Mouse (Mus musculus): ENCODE results near the gene Kcnt2.

Kcnt2 gene

DNA sequence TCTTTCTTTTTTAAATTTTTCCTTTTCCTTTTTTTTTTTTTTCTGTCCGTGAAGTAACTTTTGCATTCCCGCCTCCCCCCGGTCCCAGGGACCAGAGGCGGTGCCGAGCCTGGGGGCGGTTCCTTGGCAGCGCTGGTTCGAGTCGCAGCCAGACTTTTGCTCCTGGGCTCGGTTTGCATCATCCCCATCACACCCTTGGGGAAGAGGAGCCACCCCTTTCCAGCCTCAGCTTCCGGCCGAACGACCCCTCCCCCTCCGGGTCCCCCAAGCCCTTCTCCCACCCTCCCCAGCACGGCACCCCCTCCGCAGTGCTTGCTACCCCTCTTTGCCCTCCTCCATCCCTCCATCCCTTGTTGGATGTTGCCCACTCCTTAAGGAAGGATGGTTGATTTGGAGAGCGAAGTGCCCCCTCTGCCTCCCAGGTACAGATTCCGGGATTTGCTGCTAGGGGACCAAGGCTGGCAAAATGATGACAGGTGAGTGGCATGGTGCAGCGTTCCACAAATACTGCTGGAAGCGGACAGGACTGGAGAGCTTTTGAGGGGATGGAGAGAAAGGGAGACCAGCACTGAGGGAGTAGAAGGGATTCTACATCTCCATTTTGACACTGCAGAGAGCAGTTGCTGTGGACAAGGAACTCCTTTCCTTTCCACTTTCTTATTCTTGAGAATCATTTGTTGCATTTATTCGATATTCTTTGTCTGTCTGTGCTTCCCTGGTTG, at the start of gene Kcnt2:
TSS of gene Kcnt2 (plus strand) at position 283 of the 722 bp plus-strand sequence.
- DNase-seq: peak; percentile 38 to 44

- no peak for DNase-seq
Observed at GRCm38 (mm10) chr1:140205329-140205728, 40.6 kb upstream of the Kcnt2 start.

GRCm38 (mm10) chr1:140225221-140225620, 20.7 kb upstream of the Kcnt2 start:
- DNase-seq: no peak

DNA sequence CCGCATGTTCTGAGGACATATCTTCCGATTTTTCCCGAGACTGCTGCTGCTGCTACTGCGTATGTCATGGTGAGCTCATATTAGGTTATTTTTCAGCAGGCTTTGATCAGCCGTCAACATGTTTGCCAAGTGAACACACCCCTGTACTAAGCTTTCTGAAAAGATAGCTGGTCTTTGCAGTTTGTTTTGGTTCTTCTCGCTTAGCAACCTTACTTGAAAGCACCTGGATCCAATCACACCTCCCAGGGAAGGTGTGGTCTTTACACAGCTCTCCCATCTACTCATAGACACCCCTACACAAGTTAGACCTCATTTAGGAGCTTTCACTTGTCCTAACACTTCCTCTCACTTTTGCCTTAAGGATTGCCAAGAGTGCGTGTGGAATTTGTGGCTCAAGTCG, 19.3 kb upstream of the Kcnt2 start:
- DNase-seq: no peak

GRCm38 (mm10) chr1:140245465-140245864, 493 bp upstream of the Kcnt2 start:
- peak; percentile 67 to 73 for DNase-seq

DNA sequence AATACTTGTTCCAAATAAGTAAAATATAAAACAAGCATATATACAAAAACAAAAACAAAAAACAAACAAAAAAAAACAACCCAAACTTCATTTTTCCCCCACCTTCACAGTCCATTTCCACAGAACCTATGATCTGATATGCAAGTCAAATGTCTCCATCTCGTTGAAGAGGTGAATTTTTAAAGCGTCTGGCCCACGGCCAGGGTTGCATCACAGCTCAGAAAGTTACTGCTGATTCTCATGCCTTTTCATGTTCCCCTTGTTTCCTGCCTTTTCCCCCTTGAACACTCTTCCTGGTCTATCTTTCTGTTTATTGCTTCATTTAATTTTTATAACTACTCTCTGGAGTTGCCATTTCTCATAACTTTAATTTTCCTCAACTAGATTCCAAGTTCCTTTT, 18.7 kb downstream of the Kcnt2 start:
- peak in 1 of 2 experiments; percentile 9 for DNase-seq

- DNase-seq: no peak
Observed at GRCm38 (mm10) chr1:140266047-140266446, 20.1 kb downstream of the Kcnt2 start.

DNA sequence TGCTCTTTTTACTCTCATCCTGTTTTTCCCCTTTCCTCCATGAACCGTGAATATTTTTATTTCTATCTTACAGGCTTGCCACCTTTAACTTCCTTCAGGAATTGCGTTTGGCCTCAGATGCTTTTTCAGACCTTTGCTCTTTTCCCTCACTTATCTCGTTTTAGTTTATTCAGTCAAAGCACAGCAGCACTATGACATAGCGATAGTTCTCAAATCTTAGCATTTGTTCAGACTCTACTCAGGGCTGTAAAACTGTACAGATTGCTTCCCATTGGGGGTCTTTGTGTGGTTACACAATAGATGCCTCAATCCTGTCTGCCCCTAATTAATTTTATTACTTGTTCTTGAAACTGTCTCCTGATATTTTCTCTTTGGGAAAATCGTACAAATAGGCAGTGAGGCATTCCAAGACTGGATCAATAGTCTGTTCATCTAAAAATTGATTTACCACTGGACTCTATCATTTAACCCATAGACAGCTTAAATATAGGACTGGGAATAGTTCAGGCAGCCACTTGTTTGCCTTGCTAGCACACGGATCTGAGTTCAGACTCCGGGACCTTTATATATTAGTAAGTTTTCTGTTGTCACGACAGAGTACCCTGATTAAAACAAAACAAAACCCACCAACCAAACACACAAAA, 20.8 kb downstream of the Kcnt2 start:
- no peak for DNase-seq

- no peak for DNase-seq
Observed at GRCm38 (mm10) chr1:140267288-140267687, 21.3 kb downstream of the Kcnt2 start.

DNA sequence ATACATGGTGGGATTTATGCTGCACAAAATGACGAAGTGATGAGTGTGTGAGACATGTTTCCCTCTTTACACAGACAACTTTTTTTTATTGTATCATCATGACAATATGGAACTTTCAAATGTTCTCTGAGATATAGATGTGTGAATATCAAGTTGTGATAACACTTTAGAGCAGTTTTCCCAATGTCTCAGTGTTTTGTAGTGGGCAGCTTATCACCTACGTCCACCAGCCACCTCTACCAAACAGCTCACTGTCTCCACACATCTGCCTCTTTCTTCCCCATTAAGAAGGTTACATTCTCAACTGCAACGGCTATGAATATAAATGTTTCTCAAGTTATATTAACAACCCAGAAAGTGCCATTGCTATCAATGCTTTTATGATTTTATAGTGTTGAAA, 27.7 kb downstream of the Kcnt2 start:
- no peak for DNase-seq

- DNase-seq: no peak
Observed at GRCm38 (mm10) chr1:140275813-140276212, 29.9 kb downstream of the Kcnt2 start.

DNA sequence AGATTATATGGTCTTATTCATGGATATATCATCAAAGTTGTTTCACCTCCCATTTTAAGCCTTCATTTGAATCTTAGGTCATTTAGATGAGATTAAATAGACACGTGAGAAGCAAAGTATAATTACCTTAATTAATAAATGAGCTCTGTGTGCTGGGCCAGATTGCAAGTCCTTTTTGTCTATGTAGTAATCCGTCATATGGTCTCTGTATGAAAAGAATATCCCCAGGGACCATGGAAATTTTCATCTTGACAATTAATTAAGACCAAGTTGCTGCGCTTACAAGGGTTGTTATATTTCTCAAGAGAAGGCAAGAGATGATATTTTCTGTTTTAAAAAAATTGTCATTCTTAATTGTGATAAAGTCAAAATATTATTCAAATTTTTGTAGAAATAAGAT, 47.2 kb downstream of the Kcnt2 start:
- DNase-seq: no peak

DNA sequence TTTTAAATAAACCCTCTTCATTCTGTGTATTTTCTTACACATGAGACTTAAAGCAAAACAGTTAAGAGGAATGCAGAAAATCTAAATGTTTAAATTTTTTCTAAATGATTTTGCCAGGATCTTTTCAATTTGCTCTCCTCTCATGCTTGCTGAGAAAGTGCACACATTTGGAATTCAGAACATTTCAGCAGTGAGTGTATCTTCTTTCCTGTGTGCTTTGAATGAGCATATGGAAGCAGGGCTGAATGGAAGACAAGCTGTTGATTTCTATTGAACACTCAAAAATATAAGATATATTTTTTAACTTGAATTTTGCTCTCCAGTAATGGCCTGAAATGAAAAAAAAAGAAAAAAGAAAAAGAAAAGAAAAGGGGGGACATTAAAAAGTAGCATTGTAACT, 49.5 kb downstream of the Kcnt2 start:
- DNase-seq: no peak

DNA sequence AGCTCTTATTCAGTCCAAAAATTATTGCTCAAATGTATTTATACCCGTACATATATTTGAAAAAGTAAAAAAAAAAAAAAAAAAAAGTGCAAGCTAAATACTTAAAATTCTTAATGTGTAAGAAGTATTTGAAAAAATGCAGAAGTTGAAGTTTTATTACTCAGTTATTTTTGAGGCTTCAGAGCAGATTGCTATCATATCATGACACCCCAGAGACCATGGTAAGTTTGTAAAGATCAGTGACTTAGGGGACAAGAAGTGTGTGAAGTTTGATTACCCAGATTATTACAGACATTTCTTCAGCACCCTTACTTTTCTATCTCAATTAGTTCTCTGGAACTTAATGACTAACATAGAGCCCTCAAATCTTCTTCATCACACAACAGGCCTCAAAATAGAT, 58.3 kb downstream of the Kcnt2 start:
- DNase-seq: no peak

DNA sequence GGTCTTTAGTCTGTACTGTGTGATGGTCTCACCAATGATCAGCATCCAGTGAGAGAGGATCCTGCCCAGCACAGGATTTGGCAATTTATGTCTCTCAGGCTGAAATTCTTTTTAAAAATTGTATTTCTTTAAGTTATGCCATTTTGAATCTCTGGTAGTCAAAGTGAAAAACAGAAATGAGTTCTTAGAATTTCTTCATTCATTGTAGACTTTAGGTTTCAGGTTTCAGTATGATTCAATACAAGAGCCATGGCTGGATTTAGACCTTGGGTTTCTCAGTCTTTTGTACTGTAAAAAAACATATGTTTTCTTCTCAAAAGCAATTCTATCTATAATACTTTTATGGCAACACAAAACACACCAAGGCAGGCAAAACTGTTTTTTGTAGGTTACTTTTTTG, 59.4 kb downstream of the Kcnt2 start:
- DNase-seq: no peak

DNA sequence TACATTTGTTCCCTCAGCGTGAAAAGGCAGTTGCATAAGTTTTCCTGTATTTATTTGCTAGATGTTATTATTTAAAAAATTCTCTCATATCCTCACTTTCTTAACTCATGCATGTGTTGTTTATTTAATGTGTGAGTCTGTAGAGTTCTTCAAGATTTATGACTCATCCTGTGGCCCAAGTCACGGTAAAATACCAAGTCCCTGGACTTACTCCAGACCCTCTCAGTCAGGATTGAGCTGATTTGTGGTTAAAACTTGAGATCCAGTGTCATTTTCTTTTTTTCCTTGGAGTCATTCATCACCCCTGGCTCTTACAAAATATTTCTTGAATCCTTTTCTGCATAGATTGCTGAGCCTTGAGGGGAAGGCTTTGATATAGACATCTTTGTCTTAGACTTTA, 60.4 kb downstream of the Kcnt2 start:
- no peak for DNase-seq

- no peak for DNase-seq
Observed at GRCm38 (mm10) chr1:140310739-140311138, 64.8 kb downstream of the Kcnt2 start.

DNA sequence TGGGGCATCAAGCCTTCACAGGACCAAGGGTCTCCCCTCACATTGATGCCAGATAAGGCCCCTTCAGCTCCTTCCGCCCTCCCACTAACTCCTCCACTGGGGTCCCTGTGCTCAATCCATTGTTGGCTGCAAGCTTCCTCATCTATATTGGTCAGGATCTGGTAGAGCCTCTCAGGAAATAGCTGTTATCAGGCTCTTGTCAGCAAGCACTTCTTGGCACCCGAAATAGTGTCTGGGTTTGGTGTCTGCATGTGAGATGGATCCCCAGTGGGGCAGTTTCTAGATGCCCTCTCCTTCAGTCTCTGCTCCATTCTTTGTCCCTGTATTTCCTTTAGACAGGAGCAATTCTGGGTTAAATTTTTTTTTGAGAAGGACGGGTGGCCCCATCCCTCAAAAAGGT, 79.1 kb downstream of the Kcnt2 start:
- no peak for DNase-seq

- no peak for DNase-seq
Observed at GRCm38 (mm10) chr1:140326709-140327108, 80.8 kb downstream of the Kcnt2 start.

DNA sequence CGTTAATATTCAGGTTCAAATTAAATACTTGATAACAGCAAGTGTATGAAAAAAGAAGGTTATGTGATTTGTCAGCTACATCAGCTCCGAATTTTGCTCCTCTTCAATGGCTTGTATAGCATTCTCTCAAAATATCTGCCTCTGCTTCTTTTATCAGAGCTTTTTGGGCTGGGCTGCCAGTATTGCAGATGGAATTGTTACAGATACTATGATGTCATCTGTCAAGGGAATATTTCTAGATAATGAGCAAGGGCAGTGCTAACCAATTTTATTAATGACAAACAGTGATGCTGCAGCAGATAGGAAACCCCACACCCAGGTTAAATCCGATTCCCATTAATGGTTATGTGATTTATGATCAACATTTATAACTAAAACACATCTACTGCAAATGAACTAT, 87.7 kb downstream of the Kcnt2 start:
- no peak for DNase-seq

DNA sequence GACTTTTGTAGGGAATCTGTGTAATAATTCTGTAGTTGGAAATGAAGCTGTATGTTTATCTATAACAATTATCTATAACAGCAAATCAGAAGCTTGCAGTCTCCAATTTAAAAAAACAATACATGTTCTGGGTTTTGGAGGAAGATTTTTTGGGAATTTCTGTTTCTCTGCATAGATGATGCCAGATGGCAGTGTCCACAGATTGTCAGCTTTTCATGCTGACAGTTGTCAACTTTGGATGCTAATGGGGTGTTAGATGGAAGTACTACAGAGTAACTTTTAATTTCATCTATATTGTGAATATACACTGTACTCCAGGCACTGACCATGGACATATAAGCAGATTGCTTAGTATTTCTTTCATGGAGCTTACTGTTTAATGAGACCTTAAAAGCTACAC, 92.5 kb downstream of the Kcnt2 start:
- no peak for DNase-seq

GRCm38 (mm10) chr1:140339368-140339767, 93.4 kb downstream of the Kcnt2 start:
- DNase-seq: no peak

DNA sequence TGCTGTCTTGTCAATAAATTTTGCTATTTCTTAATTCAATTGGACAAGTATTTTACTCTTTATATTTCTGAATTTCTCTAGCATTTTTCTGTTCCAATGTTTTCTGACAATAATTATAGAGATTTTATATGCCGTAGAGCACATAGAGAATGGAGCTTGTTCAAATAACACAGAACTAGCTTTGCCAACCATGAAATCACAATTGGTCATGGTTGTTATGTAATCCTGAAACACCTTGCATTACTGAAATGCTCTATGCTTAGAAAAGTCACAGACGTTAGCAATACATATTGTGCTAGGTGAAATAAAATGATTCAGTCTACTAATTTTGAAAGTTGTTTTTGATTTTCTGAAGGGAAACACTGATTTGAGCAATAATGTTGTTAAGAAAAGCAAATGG, 118.8 kb downstream of the Kcnt2 start:
- DNase-seq: no peak

- DNase-seq: no peak
Observed at GRCm38 (mm10) chr1:140373532-140373931, 127.6 kb downstream of the Kcnt2 start.

GRCm38 (mm10) chr1:140378791-140379190, 132.8 kb downstream of the Kcnt2 start:
- no peak for DNase-seq

Measured in cerebellum, postnatal 14 days (tissue).